Mouse (Mus musculus): ENCODE measurements around the gene Agrn.

- TF ChIP-seq EP300 (IDR thresholded peaks at IDR 0.05) (no peak), CTCF (IDR thresholded peaks at IDR 0.05) (no peak)
Observed at GRCm38 (mm10) chr4:156183747-156184146, 13.5 kb downstream of the Agrn start.
